Mouse (Mus musculus): ENCODE data around the gene Mettl3.

DNA sequence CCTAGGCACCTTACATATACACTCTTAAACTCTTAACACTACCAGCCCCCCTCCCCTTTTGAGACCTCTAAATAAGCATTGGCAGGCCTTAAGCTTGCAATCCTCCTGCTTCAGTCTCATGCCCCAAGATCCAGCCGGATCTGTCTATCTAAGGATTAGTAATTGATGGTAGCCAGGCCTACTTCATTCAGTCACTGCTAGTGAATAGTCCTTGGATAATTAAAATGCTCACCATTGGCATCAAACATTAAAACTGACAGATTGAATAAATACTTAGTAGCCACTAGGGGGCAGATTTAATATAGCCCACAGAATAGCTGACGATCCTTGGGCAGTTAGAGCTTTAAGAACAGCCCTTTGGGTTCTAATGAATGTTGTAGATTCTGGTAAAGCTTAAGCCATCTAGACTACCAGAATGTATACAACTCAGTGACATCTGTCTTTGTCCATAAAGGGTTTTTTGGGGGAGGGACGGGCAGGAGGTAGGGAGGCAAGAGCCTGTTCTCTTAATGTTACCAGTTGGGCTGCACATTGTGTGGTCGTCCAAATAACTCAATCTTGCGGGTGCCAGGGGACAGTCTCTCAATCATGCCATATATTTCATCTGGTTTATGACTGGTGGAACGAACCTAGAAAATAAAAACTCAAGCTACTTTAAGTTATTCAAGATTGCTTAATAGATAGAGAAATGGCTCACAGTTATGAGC, 9.2 kb downstream of the Mettl3 start:
- TF ChIP-seq CTCF (IDR thresholded peaks at IDR 0.05; ENCODE audit: low read depth) (peak; percentile 53), EP300 (IDR thresholded peaks at IDR 0.05; ENCODE audit: low read depth) (no peak)
